Mouse (Mus musculus) forebrain, embryonic 13.5 days (tissue): ENCODE results near the gene Myzap. TPM values are rescaled to one million over a fixed set of nuclear protein-coding genes. Genes with fewer than 3 reads are reported as not detected.

Experiments used
- ATAC-seq: fragments of 200-750 bp; cut with Nextera tagmentation; 2 replicates; pipeline ENCODE4 v1.8.0; 2017
- H3K27ac ChIP-seq: fragments of 300-500 bp; sonication (generic); 2 replicates; pipeline ENCODE4 v1.5.1; 2015; ENCODE audit warnings: inconsistent platforms, mild to moderate bottlenecking, moderate library complexity
- H3K27me3 ChIP-seq: fragments of 300-500 bp; sonication (generic); 2 replicates; pipeline ENCODE4 v1.6.1; 2015; ENCODE audit warnings: mild to moderate bottlenecking, inconsistent platforms
- H3K36me3 ChIP-seq: fragments of 300-500 bp; sonication (generic); 2 replicates; pipeline ENCODE4 v1.6.1; 2015; ENCODE audit warnings: mild to moderate bottlenecking, inconsistent platforms; ENCODE audit not compliant: poor library complexity, severe bottlenecking
- H3K4me1 ChIP-seq: fragments of 300-500 bp; sonication (generic); 2 replicates; pipeline ENCODE4 v1.6.1; 2015; ENCODE audit warnings: inconsistent platforms
- H3K4me2 ChIP-seq: fragments of 300-500 bp; sonication (generic); 2 replicates; pipeline ENCODE4 v1.6.1; 2015; ENCODE audit warnings: inconsistent platforms, mild to moderate bottlenecking, moderate library complexity
- H3K4me3 ChIP-seq: fragments of 300-500 bp; sonication (generic); 2 replicates; pipeline ENCODE4 v1.5.1; 2015; ENCODE audit warnings: mild to moderate bottlenecking, inconsistent platforms
- H3K9ac ChIP-seq: fragments of 300-500 bp; sonication (generic); 2 replicates; pipeline ENCODE4 v1.6.1; 2015; ENCODE audit warnings: mild to moderate bottlenecking, inconsistent platforms
- H3K9me3 ChIP-seq: fragments of 300-500 bp; sonication (generic); replicated peaks from 2 replicates; pipeline ENCODE4 v1.6.1; 2016; ENCODE audit warnings: inconsistent platforms
- WGBS: fragments of 180-500 bp; shearing (Covaris S2); methylation state at CpG from one replicate; pipeline ENCODE4 v1.1.7; 2015; 5-methylcytosine and 5-hydroxymethylcytosine counted together
- polyA plus RNA-seq: library from polyadenylated mRNA; unstranded; fragments of >200 nt; fragmentation: Nextera tagmentation; extraction: Ambion mirVana; gene quantifications from 2 replicates; pipeline ENCODE4 v1.2.1, GENCODE M21; 2015

Myzap gene
- polyA plus RNA-seq, 1 experiment from 2014 or later, result 2.4 TPM

DNA sequence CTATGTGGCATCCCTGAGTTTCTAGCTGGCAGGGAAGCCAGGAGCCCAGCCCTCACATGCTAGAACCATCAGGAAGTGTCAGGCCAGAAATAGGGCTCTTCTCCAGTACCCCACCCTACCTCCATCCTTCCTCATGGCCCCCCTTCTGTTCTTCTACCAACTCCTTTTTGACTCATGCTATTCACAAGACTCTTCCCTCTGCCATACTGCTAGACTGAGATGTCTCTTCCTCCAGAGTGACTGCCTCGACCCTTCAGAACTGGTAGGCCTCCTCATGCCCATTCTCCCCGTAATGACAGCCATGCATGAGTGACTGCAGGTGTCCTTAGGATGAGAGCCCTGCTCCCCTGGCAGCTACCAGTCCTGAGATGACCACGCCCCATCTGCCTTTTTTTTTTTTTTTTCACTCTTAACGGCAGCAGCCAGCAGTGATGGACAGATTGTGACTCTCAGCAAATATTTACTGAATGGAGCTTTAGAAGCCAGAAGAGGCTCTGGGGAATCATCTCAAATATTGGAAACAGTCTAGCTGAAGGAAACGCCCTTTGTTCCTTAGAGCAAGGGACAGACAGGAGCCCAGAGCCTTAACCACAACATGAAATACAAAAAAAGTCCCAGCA lies 23.7 kb downstream of the Myzap start:
- Histone ChIP-seq H3K4me1 (no peaks in the 10 kb centered on the region; the same call in 1 of the 2 replicates), H3K9me3 (no peaks in the 10 kb centered on the region), H3K4me3 (no peak overlapping the region), H3K4me2 (no peak overlapping the region), H3K9ac (no peak overlapping the region), H3K27me3 (no peaks in the 10 kb centered on the region), H3K27ac (no peak overlapping the region), H3K36me3 (no peaks in the 10 kb centered on the region)
- ATAC-seq, result no peak
- WGBS, result 59% methylated on average over 5 of the region's 5 CpGs

GRCm38 (mm10) chr9:71567391-71567790 lies 24.8 kb downstream of the Myzap start:
- H3K9ac ChIP-seq, result no peak overlapping the region
- H3K4me2 ChIP-seq, result no peak overlapping the region
- no peak for ATAC-seq
- H3K4me1 ChIP-seq, result no peaks in the 10 kb centered on the region; the same call in 1 of the 2 replicates
- H3K36me3 ChIP-seq, result no peaks in the 10 kb centered on the region
- no peaks in the 10 kb centered on the region for H3K27me3 ChIP-seq
- H3K27ac ChIP-seq, result no peak overlapping the region
- WGBS, result 62% methylated on average over 3 of the region's 3 CpGs
- no peak overlapping the region for H3K4me3 ChIP-seq
- no peaks in the 10 kb centered on the region for H3K9me3 ChIP-seq

DNA sequence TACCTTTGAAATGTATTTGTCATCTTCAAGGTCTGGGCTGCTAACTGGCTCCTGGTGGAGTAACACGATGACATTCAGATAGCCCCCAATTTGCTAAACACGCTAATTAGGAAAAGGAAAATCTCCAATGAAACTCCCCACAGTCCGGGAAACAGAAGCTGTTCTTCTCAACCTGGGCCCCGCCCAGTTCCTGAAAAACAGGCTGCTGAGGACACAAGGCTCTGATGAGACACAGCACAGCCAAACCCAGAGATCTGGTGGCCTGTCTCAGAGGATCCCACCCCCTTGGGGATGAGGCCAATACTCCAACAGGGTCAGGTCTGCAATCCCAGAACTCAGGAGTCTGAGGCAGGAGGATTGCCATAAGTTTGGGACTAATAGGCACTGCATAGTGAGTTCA lies 25.4 kb downstream of the Myzap start:
- no peak overlapping the region for H3K4me3 ChIP-seq
- no peak overlapping the region for H3K27ac ChIP-seq
- no peaks in the 10 kb centered on the region for H3K36me3 ChIP-seq
- no peaks in the 10 kb centered on the region for H3K27me3 ChIP-seq
- H3K4me2 ChIP-seq, result no peak overlapping the region
- no peak for ATAC-seq
- no peaks in the 10 kb centered on the region; the same call in 1 of the 2 replicates for H3K4me1 ChIP-seq
- no peak overlapping the region for H3K9ac ChIP-seq
- WGBS, result 51% methylated on average over 4 of the region's 4 CpGs
- no peaks in the 10 kb centered on the region for H3K9me3 ChIP-seq

GRCm38 (mm10) chr9:71557737-71558136 lies 34.4 kb downstream of the Myzap start:
- Histone ChIP-seq H3K27ac (no peak overlapping the region), H3K9ac (no peak overlapping the region), H3K27me3 (no peaks in the 10 kb centered on the region), H3K36me3 (no peaks in the 10 kb centered on the region), H3K4me2 (no peak overlapping the region), H3K4me3 (no peak overlapping the region), H3K4me1 (peaks cover 7% of the 10 kb centered on the region), H3K9me3 (no peaks in the 10 kb centered on the region)
- 25% methylated on average over 2 of the region's 2 CpGs for WGBS
- no peak for ATAC-seq

- H3K9ac ChIP-seq, result no peak overlapping the region
- no peaks in the 10 kb centered on the region for H3K36me3 ChIP-seq
- no peaks in the 10 kb centered on the region for H3K9me3 ChIP-seq
- no peak for ATAC-seq
- WGBS, result 98% methylated on average over 3 of the region's 3 CpGs
- peaks cover 7% of the 10 kb centered on the region for H3K4me1 ChIP-seq
- no peaks in the 10 kb centered on the region for H3K27me3 ChIP-seq
- no peak overlapping the region for H3K4me3 ChIP-seq
- H3K27ac ChIP-seq, result no peak overlapping the region
- H3K4me2 ChIP-seq, result no peak overlapping the region
These were observed 38.2 kb downstream of the Myzap start for GRCm38 (mm10) chr9:71554001-71554400.

DNA sequence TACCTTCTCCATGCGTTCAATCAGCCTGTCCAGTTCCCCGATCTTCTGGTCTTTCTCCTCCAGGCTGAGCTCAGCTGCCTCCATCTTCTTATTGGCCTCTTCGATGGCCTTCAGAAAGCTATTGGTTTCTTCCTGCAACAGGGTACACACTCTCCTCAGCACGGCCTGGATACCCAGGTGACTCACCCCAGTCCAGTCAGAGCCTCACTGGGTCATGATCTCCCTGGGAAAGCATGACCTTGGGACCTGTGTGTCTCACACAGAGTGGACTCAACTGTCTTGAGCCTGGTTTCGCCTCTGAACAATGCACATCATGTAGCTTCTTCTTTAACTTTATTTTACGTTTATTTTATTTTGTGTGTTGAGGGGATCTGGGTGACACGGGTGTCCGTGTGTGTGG lies 42.0 kb downstream of the Myzap start:
- Histone ChIP-seq H3K4me1 (no peaks in the 10 kb centered on the region), H3K9me3 (no peaks in the 10 kb centered on the region), H3K4me2 (no peak overlapping the region), H3K4me3 (no peak overlapping the region), H3K36me3 (no peaks in the 10 kb centered on the region), H3K27me3 (no peaks in the 10 kb centered on the region), H3K27ac (no peak overlapping the region), H3K9ac (no peak overlapping the region)
- ATAC-seq, result no peak
- 91% methylated on average over 8 of the region's 8 CpGs for WGBS

- Histone ChIP-seq H3K4me3 (no peak overlapping the region), H3K4me1 (peaks cover 2% of the 10 kb centered on the region; the same call in 1 of the 2 replicates), H3K27me3 (no peaks in the 10 kb centered on the region), H3K9me3 (no peaks in the 10 kb centered on the region), H3K9ac (no peak overlapping the region), H3K27ac (no peak overlapping the region), H3K36me3 (no peaks in the 10 kb centered on the region), H3K4me2 (no peak overlapping the region)
- ATAC-seq, result no peak
- 82% methylated on average over 10 of the region's 10 CpGs for WGBS
These were observed 44.4 kb downstream of the Myzap start for GRCm38 (mm10) chr9:71547704-71548275.

GRCm38 (mm10) chr9:71544831-71545230 lies 47.3 kb downstream of the Myzap start:
- H3K4me1 ChIP-seq, result peaks cover 2% of the 10 kb centered on the region; the same call in 1 of the 2 replicates
- H3K9ac ChIP-seq, result no peak overlapping the region
- 92% methylated on average over 5 of the region's 5 CpGs for WGBS
- ATAC-seq, result no peak
- no peak overlapping the region for H3K4me2 ChIP-seq
- no peak overlapping the region for H3K4me3 ChIP-seq
- H3K27me3 ChIP-seq, result no peaks in the 10 kb centered on the region
- no peaks in the 10 kb centered on the region for H3K36me3 ChIP-seq
- no peak overlapping the region for H3K27ac ChIP-seq
- no peaks in the 10 kb centered on the region for H3K9me3 ChIP-seq

GRCm38 (mm10) chr9:71543443-71544222 lies 48.5 kb downstream of the Myzap start:
- peak; percentile 82 for ATAC-seq

GRCm38 (mm10) chr9:71542292-71542691 lies 49.9 kb downstream of the Myzap start:
- Histone ChIP-seq H3K36me3 (no peaks in the 10 kb centered on the region), H3K9ac (no peak overlapping the region), H3K4me1 (peaks cover 2% of the 10 kb centered on the region; the same call in 1 of the 2 replicates), H3K27me3 (no peaks in the 10 kb centered on the region), H3K27ac (no peak overlapping the region), H3K4me2 (no peak overlapping the region), H3K4me3 (no peak overlapping the region), H3K9me3 (no peaks in the 10 kb centered on the region)
- 76% methylated on average over 5 of the region's 5 CpGs for WGBS
- ATAC-seq, result no peak

More at GRCm38 (mm10) chr9:71543443-71544222, 48.5 kb downstream of the Myzap start:
- WGBS, result 14% methylated on average over 19 of the region's 19 CpGs
- H3K36me3 ChIP-seq, result no peaks in the 10 kb centered on the region
- H3K4me1 ChIP-seq, result peaks cover 2% of the 10 kb centered on the region; the same call in 1 of the 2 replicates
- no peak overlapping the region for H3K4me3 ChIP-seq
- H3K4me2 ChIP-seq, result 0 out of 2 replicates have a peak overlapping the region, but pooled peaks have one; percentile 27
- no peak overlapping the region for H3K27ac ChIP-seq
- H3K9me3 ChIP-seq, result no peaks in the 10 kb centered on the region
- no peak overlapping the region for H3K9ac ChIP-seq
- H3K27me3 ChIP-seq, result no peaks in the 10 kb centered on the region

DNA sequence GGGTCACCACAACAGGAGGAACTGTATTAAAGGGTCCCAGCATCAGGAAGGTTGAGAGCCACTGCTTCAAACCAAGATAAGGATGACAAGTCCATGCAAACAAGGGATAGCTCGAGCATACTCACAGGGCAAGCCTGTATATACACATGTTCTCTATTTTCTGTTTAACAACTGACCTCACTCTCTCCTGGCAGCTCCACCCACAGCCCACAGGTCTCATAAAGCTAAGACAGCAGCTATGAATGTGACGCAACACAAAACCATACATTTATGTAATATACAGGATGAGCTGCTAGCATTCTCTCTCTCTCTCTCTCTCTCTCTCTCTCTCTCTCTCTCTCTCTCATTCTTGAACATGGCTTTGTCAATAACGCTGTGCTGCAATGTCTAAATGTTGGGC lies 51.4 kb downstream of the Myzap start:
- ATAC-seq, result no peak
- WGBS, result 92% methylated on average over 3 of the region's 3 CpGs
- Histone ChIP-seq H3K4me2 (no peak overlapping the region), H3K4me1 (peaks cover 2% of the 10 kb centered on the region; the same call in 1 of the 2 replicates), H3K36me3 (no peaks in the 10 kb centered on the region), H3K9ac (no peak overlapping the region), H3K4me3 (no peak overlapping the region), H3K9me3 (no peaks in the 10 kb centered on the region), H3K27me3 (no peaks in the 10 kb centered on the region), H3K27ac (no peak overlapping the region)

- WGBS, result 95% methylated on average over 5 of the region's 5 CpGs
- no peaks in the 10 kb centered on the region for H3K9me3 ChIP-seq
These were observed 56.4 kb downstream of the Myzap start for GRCm38 (mm10) chr9:71535730-71536129.

More at GRCm38 (mm10) chr9:71535730-71536129, 56.4 kb downstream of the Myzap start:
- Histone ChIP-seq H3K4me3 (no peak overlapping the region), H3K4me1 (no peaks in the 10 kb centered on the region), H3K4me2 (no peak overlapping the region), H3K27me3 (no peaks in the 10 kb centered on the region), H3K9ac (no peak overlapping the region), H3K27ac (no peak overlapping the region), H3K36me3 (no peaks in the 10 kb centered on the region)
- ATAC-seq, result no peak
